Comparison of ENCODE assay signal across 19 mouse cellular contexts in genomic region chr2:128379554-128379953, GRCm38 (mm10).
DNase-seq lines count a peak whose midpoint lies in the region; ATAC-seq and TF ChIP-seq lines count a peak whose summit lies in the region.
"Had no signal": no experiment of that assay in that cellular context is flagged by ENCODE, and none has a peak within 500 bp of the region (broad histone marks: within the 10 kb centered on the region; RNA-seq: fewer than 3 reads in every experiment).

No protein-coding gene starts in this region.

- 36% methylated on average over 8 of the region's 8 CpGs for WGBS in heart, embryonic 16.5 days
- WGBS in forebrain, embryonic 11.5 days = 53% methylated on average over 8 of the region's 8 CpGs

- no peak overlapping the region for H3K27ac ChIP-seq in heart, embryonic 16.5 days (ENCODE audit: low read length)
- H3K27ac ChIP-seq in forebrain, embryonic 11.5 days (ENCODE audit: low read depth, low read length) = no peak overlapping the region
- H3K27ac ChIP-seq: forebrain, embryonic 10.5 days; intestine, embryonic 15.5 days; midbrain, embryonic 12.5 days had no signal

- H3K4me3 ChIP-seq in heart, embryonic 16.5 days (ENCODE audit: low read length) = no peak overlapping the region
- no peak overlapping the region for H3K4me3 ChIP-seq in myocyte
- H3K4me3 ChIP-seq in forebrain, embryonic 11.5 days (ENCODE audit: low read depth, low read length) = no peak overlapping the region
- H3K4me3 ChIP-seq: forebrain, embryonic 10.5 days; intestine, embryonic 15.5 days; midbrain, embryonic 12.5 days had no signal

- no peaks in the 10 kb centered on the region for H3K36me3 ChIP-seq in heart, embryonic 16.5 days (ENCODE audit: control insufficient read depth, insufficient read depth)
- H3K36me3 ChIP-seq in myocyte (ENCODE audit: control insufficient read depth, insufficient read depth) = no peaks in the 10 kb centered on the region
- H3K36me3 ChIP-seq in forebrain, embryonic 11.5 days (ENCODE audit: control insufficient read depth, insufficient read depth, low read length) = no peaks in the 10 kb centered on the region
- H3K36me3 ChIP-seq: forebrain, embryonic 10.5 days; intestine, embryonic 15.5 days; midbrain, embryonic 12.5 days had no signal

- TF ChIP-seq POLR2A in myocyte (IDR thresholded peaks at IDR 0.05; ENCODE audit: insufficient read length, low read depth) = no peak

- ATAC-seq in heart, embryonic 16.5 days (replicated peaks; ENCODE audit: extremely low read depth, insufficient read depth, low FRiP score) = no peak
- no peak for ATAC-seq in forebrain, embryonic 11.5 days (replicated peaks; ENCODE audit: low FRiP score)
- ATAC-seq: activated CD4-positive, CD25-positive, alpha-beta regulatory T cell, adult 4 months; intestine, embryonic 15.5 days; liver, postnatal 0 days; Patski had no signal

- no peaks in the 10 kb centered on the region for H3K27me3 ChIP-seq in heart, embryonic 16.5 days (ENCODE audit: control insufficient read depth, insufficient read depth, low read length)
- H3K27me3 ChIP-seq in myocyte (ENCODE audit: control insufficient read depth, insufficient read depth, insufficient read length) = no peaks in the 10 kb centered on the region
- H3K27me3 ChIP-seq in forebrain, embryonic 11.5 days (ENCODE audit: control insufficient read depth, insufficient read depth, low read length) = no peaks in the 10 kb centered on the region
- H3K27me3 ChIP-seq: intestine, embryonic 15.5 days; Patski had no signal

- H3K9ac ChIP-seq in heart, embryonic 16.5 days (ENCODE audit: low read length) = no peak overlapping the region
- no peak overlapping the region for H3K9ac ChIP-seq in forebrain, embryonic 11.5 days (ENCODE audit: low read length)
- H3K9ac ChIP-seq: intestine, embryonic 15.5 days; liver, postnatal 0 days; midbrain, embryonic 12.5 days had no signal

- H3K4me2 ChIP-seq in heart, embryonic 16.5 days (ENCODE audit: low read depth, low read length) = 0 out of 2 replicates have a peak overlapping the region, but pooled peaks have one; percentile 14
- peak overlapping the region; percentile 76 for H3K4me2 ChIP-seq in myocyte (ENCODE audit: low read depth)
- no peak overlapping the region for H3K4me2 ChIP-seq in forebrain, embryonic 11.5 days (ENCODE audit: low read depth, low read length, severe bottlenecking)
- H3K4me2 ChIP-seq: intestine, embryonic 15.5 days; midbrain, embryonic 12.5 days had no signal

- H3ac ChIP-seq in myocyte (ENCODE audit: control insufficient read depth, insufficient read length) = no peak overlapping the region

- DNase-seq in heart, adult 11 months = no peak
- DNase-seq in right cerebral cortex, adult 2 months (ENCODE audit: low spot score in 2 of 2) = peak; percentile 9 to 26
- DNase-seq in right cerebral cortex, postnatal 10 days (ENCODE audit: low spot score in 2 of 2) = no peak
- peak; percentile 83 for DNase-seq in Muller cell, postnatal 12 days (ENCODE audit: inconsistent ontology term)
- no peak for DNase-seq in layer of hippocampus, postnatal 10 days (ENCODE audit: low spot score in 2 of 2)
- DNase-seq in forebrain, embryonic 11.5 days (ENCODE audit: low spot score) = no peak
- DNase-seq: adrenal gland, postnatal 36 days; cerebellum, adult 9-10 months; gastrocnemius, postnatal 25 days; liver; liver, postnatal 0 days; thymus, postnatal 14 days had no signal

- peaks cover 96% of the 10 kb centered on the region for H3K79me2 ChIP-seq in myocyte (ENCODE audit: control insufficient read depth, insufficient read depth)

- H3K9me3 ChIP-seq in heart, embryonic 16.5 days (replicated peaks; ENCODE audit: control insufficient read depth, low read length) = no peaks in the 10 kb centered on the region
- H3K9me3 ChIP-seq in forebrain, embryonic 11.5 days (ENCODE audit: control insufficient read depth, low read length) = no peaks in the 10 kb centered on the region
- H3K9me3 ChIP-seq: forebrain, embryonic 10.5 days; intestine, embryonic 15.5 days; midbrain, embryonic 12.5 days had no signal

- H3K4me1 ChIP-seq in heart, embryonic 16.5 days (ENCODE audit: control insufficient read depth, insufficient read depth, low read length) = peaks cover 7% of the 10 kb centered on the region
- no peaks in the 10 kb centered on the region for H3K4me1 ChIP-seq in forebrain, embryonic 11.5 days (replicated peaks; ENCODE audit: control insufficient read depth, insufficient read depth, low read length)

TF ChIP-seq in myocyte, 11 proteins besides CTCF, POLR2A, EP300 and RAD21:
- no peak for TF ChIP-seq TCF12 (IDR thresholded peaks at IDR 0.05; ENCODE audit: insufficient read depth, poor library complexity, severe bottlenecking)
- no peak for TF ChIP-seq SRF (IDR thresholded peaks at IDR 0.05; ENCODE audit: control insufficient read depth, insufficient read length, low read depth)
- TF ChIP-seq MYOG (IDR thresholded peaks at IDR 0.05; ENCODE audit: control insufficient read depth in 1 of 3, insufficient read depth in 1 of 3, insufficient read length in 2 of 3, low read depth in 2 of 3) = no peak
- no peak for TF ChIP-seq MYOD1 (IDR thresholded peaks at IDR 0.05; ENCODE audit: control insufficient read depth in 1 of 3, insufficient read length in 2 of 3, low read depth in 2 of 3)
- no peak for TF ChIP-seq REST (IDR thresholded peaks at IDR 0.05; ENCODE audit: insufficient read depth, insufficient read length)
- TF ChIP-seq TCF3 (IDR thresholded peaks at IDR 0.05; ENCODE audit: insufficient read length, low read depth) = no peak
- no peak for TF ChIP-seq USF1 (IDR thresholded peaks at IDR 0.05; ENCODE audit: low read depth)
- no peak for TF ChIP-seq E2F4 (IDR thresholded peaks at IDR 0.05; ENCODE audit: insufficient read depth)

Comparison
In these comparisons a context has a peak if more than half of its experiments do, and no peak if none do; other contexts are left out.
1. DNase-seq: peak in right cerebral cortex, adult 2 months (2 of 2) and Muller cell, postnatal 12 days (single experiment); none in heart, adult 11 months (single experiment), right cerebral cortex, postnatal 10 days (0 of 2), layer of hippocampus, postnatal 10 days (0 of 2) and forebrain, embryonic 11.5 days (single experiment).